Mouse (Mus musculus) 416B (cell line): Measurements from ENCODE around the gene Mical3.

Source experiments
- DNase-seq: peaks from one replicate; pipeline ENCODE4 v3.0.0; 2011; ENCODE audit warnings: low read depth

Mical3 gene

GRCm38 (mm10) chr6:121053585-121054112 lies 77.2 kb downstream of the Mical3 start:
- no peak for DNase-seq

DNA sequence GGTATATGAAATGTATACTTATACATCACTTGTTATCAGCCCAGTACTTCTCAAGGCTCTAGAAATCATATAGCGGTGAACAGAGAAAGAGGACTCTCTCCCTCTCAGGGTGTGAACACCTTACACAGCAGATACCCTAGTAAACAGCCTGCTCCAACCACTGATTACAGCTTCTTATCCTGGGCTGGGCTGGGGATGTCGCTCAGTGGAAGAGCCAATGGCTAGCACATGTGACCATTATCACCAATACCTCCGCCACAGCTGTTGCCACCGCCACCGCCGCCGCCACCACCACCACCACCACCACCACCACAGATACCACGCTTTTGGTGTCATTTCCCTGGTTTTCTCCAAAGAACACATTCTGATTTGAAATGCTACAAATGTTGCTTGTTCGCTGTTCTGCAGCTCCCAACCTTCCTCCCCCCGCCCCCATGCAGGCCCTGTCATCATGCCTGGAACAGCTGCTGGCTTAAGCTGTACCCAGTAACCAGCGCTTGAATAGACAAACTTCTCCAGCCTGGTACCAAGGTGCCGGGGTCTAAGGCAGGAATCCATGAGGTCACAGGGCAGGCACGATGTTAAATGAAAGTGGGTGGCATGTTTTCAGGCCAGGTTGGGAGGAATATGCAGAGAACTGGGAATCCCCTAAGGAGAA lies 78.7 kb downstream of the Mical3 start:
- DNase-seq, result no peak

DNA sequence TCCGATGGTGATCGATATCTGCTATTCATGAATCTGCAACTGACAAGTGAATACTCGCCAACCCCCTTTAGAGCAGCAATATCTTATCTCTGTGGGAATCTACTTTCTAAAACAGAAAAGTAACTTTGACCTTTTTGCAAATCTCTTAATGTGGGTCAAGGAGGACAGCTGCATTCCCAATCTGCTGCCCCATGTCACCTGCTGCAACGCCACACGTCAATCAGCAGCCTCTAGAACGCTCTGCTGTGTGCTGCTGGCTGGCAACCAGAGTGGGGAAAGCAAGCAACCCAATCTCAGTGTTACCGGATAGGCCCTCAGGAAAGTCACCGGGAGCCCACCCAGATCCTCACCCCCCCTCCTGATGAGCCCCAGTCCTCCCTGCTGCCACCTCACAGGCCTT lies 79.4 kb downstream of the Mical3 start:
- no peak for DNase-seq

GRCm38 (mm10) chr6:121048696-121049095 lies 82.1 kb downstream of the Mical3 start:
- no peak for DNase-seq

GRCm38 (mm10) chr6:121045345-121046080 lies 85.3 kb downstream of the Mical3 start:
- no peak for DNase-seq

GRCm38 (mm10) chr6:121043434-121044189 lies 87.2 kb downstream of the Mical3 start:
- DNase-seq, result peak; percentile 80

GRCm38 (mm10) chr6:121039719-121040118 lies 91.1 kb downstream of the Mical3 start:
- no peak for DNase-seq

- no peak for DNase-seq
These were observed 91.5 kb downstream of the Mical3 start for GRCm38 (mm10) chr6:121039286-121039685.

DNA sequence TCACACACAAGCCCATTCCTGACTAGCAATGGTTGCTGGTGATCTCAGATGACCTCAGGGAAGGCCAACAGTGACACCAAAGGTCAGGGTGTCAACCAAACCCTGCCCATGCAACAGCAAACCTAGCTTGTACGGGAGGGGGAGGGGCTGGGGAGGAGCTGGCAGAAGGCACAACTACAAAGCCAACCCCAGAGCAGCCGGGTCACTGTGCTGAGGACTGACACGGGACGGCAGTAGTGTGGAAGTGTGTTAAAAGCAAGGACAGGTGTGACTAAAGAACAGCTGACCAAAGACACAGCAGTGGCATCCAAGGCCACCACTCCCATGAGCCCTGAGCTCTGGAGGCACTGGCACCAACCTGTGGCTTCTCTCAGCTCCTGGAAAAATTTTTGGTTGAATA lies 93.7 kb downstream of the Mical3 start:
- no peak for DNase-seq

DNA sequence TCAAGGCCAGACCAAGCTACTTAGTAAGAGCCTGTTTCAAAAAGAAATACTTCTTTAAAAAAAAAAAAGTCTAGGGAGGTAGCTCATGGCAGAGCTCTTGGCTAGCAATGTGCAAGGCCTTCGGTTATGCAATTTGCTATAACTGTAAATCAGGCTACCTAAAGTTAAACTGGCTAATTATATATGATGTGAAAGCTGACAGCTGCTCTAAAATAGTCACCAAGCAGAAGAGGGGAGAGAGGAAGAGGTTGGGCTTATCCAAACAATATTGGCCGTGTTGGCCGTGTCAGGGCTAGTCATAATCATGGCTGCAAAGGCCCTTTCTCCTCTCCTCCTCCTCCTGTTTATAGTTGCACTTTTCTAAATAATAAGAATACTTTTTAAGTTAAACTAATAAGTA lies 94.9 kb downstream of the Mical3 start:
- no peak for DNase-seq

GRCm38 (mm10) chr6:121035268-121035667 lies 95.5 kb downstream of the Mical3 start:
- peak; percentile 16 for DNase-seq

- DNase-seq, result no peak
These were observed 97.5 kb downstream of the Mical3 start for GRCm38 (mm10) chr6:121033250-121033649.

DNA sequence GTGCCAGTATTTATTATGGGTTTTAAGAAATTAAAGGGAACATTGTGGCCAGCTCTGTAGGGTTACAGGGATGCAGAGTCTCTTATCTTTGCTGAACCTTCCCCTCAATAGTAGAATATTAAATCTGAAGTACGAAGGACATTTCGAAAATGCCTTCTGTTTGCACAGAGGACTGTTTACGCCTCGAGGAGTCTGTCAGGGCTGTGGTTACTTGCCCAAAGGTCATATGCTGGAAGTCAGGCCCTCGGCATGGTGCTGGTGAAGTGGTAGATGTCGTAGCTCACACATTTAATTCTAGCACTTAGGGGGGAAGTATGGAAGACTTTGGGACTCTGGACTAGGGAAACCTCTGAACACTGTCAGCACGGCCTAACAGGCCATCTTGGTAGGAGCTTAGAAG lies 99.4 kb downstream of the Mical3 start:
- DNase-seq, result no peak

GRCm38 (mm10) chr6:121029897-121030589 lies 100.8 kb downstream of the Mical3 start:
- no peak for DNase-seq

GRCm38 (mm10) chr6:121028514-121028913 lies 102.3 kb downstream of the Mical3 start:
- DNase-seq, result no peak

DNA sequence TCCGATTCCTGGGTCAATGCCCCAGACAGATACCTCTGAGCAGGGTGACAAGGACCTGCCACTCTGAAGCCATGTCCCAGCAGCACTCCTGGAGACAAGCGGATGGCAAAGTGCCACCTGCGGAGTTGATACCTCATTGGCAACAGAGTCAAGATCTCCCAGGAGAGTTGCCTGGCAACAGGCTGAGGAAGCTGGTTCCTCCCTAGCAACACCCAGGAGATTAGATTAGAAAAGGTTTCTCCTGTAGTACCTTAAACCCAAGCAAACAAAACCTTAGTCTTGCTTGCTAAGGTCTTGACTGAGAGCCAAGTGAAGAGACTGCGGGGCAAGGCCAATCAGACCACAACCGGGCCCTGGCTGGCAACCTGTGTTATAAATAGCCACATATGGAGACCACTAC lies 103.5 kb downstream of the Mical3 start:
- no peak for DNase-seq

- DNase-seq, result no peak
These were observed 103.9 kb downstream of the Mical3 start for GRCm38 (mm10) chr6:121026866-121027265.

DNA sequence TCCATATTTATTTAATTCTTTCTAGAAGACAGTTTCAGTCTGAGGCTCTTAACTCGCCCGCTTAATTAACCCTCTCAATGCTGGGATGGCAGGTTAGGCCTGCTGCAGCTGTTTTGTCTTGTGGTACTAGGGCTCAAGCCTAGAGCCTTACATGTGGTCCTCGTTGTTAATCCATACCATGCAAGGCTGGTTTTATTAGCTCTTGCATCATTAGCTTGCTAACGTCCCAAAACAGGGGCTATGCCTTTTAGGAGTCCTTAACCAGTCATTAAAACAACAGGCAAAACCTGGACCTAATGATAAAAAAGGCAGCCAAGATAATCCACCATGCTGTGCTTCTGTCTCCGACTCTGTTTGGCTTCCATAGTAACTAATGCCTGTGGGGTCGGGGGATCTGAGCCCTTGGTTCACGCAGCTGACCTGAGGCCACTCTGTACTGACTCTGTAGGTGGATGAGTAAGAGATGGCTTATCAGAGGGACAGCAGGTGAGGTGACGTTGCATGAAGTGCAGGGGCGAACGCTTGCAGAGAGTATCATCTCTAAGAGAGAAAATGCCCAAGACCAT lies 104.7 kb downstream of the Mical3 start:
- no peak for DNase-seq

- no peak for DNase-seq
These were observed 112.7 kb downstream of the Mical3 start for GRCm38 (mm10) chr6:121018147-121018546.

- no peak for DNase-seq
These were observed 113.3 kb downstream of the Mical3 start for GRCm38 (mm10) chr6:121017436-121018031.

GRCm38 (mm10) chr6:121016097-121016496 lies 114.7 kb downstream of the Mical3 start:
- no peak for DNase-seq
